Mouse (Mus musculus) embryonic facial prominence, embryonic 11.5 days (tissue): ENCODE measurements around the gene Ccdc7a. TPM values are rescaled to one million over a fixed set of nuclear protein-coding genes. Genes with fewer than 3 reads are reported as not detected.

ENCODE experiments used
- ATAC-seq: fragments of 200-750 bp; cut with Nextera tagmentation; replicated peaks from 2 replicates; pipeline ENCODE4 v1.8.0; 2017; ENCODE audit warnings: low read depth; ENCODE audit not compliant: insufficient number of reproducible peaks, low FRiP score, low TSS enrichment
- DNase-seq: peaks from one replicate; pipeline ENCODE4 v3.0.0-alpha.2; 2015; ENCODE audit warnings: low spot score
- H3K27ac ChIP-seq: fragments of 300-500 bp; sonication (generic); replicated peaks from 2 replicates; pipeline ENCODE4 v1.5.1; 2014; ENCODE audit warnings: mild to moderate bottlenecking, low read depth, low read length, control low read depth
- H3K27me3 ChIP-seq: fragments of 300-500 bp; sonication (generic); 2 replicates; pipeline ENCODE4 v1.6.1; 2014; ENCODE audit warnings: mild to moderate bottlenecking, low read length, moderate library complexity, mixed read lengths; ENCODE audit not compliant: control insufficient read depth, insufficient read depth
- H3K36me3 ChIP-seq: fragments of 300-500 bp; sonication (generic); replicated peaks from 2 replicates; pipeline ENCODE4 v1.6.1; 2014; ENCODE audit warnings: low read depth, mild to moderate bottlenecking, low read length, moderate library complexity, mixed read lengths; ENCODE audit not compliant: control insufficient read depth, insufficient read depth
- H3K4me1 ChIP-seq: fragments of 300-500 bp; sonication (generic); 2 replicates; pipeline ENCODE4 v1.6.1; 2014; ENCODE audit warnings: low read length, mixed read lengths; ENCODE audit not compliant: control insufficient read depth, insufficient read depth
- H3K4me2 ChIP-seq: fragments of 300-500 bp; sonication (generic); 2 replicates; pipeline ENCODE4 v1.6.1; 2014; ENCODE audit warnings: low read depth, mild to moderate bottlenecking, control low read depth, low read length, moderate library complexity
- H3K4me3 ChIP-seq: fragments of 300-500 bp; sonication (generic); 2 replicates; pipeline ENCODE4 v1.5.1; 2014; ENCODE audit warnings: low read depth, low read length, control low read depth
- H3K9ac ChIP-seq: fragments of 300-500 bp; sonication (generic); replicated peaks from 2 replicates; pipeline ENCODE4 v1.6.1; 2014; ENCODE audit warnings: mild to moderate bottlenecking, control low read depth, low read length
- H3K9me3 ChIP-seq: fragments of 300-500 bp; sonication (generic); replicated peaks from 2 replicates; pipeline ENCODE4 v1.6.1; 2016; ENCODE audit warnings: mild to moderate bottlenecking, low read length, inconsistent platforms, mixed read lengths; ENCODE audit not compliant: control insufficient read depth
- WGBS: fragments of 180-500 bp; shearing (Covaris S2); extraction: QIAGEN DNeasy Blood & Tissue Kit; methylation state at CpG from one replicate; pipeline ENCODE4 v1.1.7; 2014; 5-methylcytosine and 5-hydroxymethylcytosine counted together
- polyA plus RNA-seq: library from polyadenylated mRNA; unstranded; fragments of >200 nt; fragmentation: Nextera tagmentation; extraction: Ambion mirVana; gene quantifications from 2 replicates; pipeline ENCODE4 v1.2.1, GENCODE M21; 2014

Gene Ccdc7a
- polyA plus RNA-seq, 1 experiment from 2014 or later = not detected

DNA sequence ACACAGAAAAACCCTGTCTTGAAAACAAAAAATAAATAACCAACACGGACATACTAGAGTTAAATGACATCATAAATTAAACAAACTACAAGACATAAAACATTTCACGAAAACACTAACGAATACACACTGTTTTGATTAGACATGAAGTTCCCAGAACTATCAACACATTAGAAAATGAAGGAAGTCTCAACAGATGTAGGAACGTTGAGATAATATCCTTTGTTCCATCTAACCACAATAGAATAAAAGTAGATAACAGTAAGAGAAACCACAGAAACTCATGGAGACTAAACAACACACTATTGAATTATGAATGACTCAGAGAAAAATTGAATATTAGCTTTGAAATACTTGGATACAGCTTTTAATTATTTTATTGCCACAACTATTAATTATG lies 252.8 kb downstream of the Ccdc7a start:
- no peak overlapping the region for H3K9ac ChIP-seq
- H3K4me1 ChIP-seq = no peaks in the 10 kb centered on the region
- no peak overlapping the region for H3K27ac ChIP-seq
- H3K9me3 ChIP-seq = no peaks in the 10 kb centered on the region
- H3K27me3 ChIP-seq = no peaks in the 10 kb centered on the region
- DNase-seq = no peak
- no peak overlapping the region for H3K4me2 ChIP-seq
- no peak for ATAC-seq
- 79% methylated on average over 4 of the region's 4 CpGs for WGBS
- H3K36me3 ChIP-seq = no peaks in the 10 kb centered on the region
- H3K4me3 ChIP-seq = no peak overlapping the region

DNA sequence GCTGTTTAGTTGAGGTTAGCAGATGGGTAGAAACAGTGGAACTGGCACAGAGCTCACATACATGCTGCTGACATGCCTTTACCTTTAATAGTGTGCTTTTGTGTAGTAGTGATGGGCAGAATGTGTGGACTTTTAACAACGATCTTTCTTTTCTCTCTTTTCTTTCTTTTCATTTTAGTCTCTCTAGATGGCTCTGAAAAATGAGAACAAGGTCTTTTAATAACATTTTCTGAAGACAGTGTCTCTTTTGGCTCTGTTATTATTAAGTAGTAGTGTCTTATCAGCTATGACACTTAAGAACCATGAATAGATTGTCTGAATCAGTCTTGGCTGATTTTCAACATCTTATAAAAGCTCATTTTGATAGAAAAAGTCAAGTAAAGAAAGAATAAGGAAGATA lies 266.7 kb downstream of the Ccdc7a start, which contains the start of gene Gm3952:
Gm3952 (minus strand) TSS at position 101 of the 400 bp plus-strand sequence.
- Histone ChIP-seq H3K4me3 (no peak within 1 kb of the TSS), H3K27me3 (no peaks in the 10 kb centered on the region), H3K4me1 (no peaks in the 10 kb centered on the region), H3K9me3 (no peaks in the 10 kb centered on the region), H3K36me3 (no peaks in the 10 kb centered on the region), H3K9ac (no peak within 1 kb of the TSS), H3K4me2 (no peak within 1 kb of the TSS), H3K27ac (no peak within 1 kb of the TSS)
- ATAC-seq (no peak), DNase-seq (no peak)
- WGBS = 83% methylated on average over 1 of the region's 1 CpGs

DNA sequence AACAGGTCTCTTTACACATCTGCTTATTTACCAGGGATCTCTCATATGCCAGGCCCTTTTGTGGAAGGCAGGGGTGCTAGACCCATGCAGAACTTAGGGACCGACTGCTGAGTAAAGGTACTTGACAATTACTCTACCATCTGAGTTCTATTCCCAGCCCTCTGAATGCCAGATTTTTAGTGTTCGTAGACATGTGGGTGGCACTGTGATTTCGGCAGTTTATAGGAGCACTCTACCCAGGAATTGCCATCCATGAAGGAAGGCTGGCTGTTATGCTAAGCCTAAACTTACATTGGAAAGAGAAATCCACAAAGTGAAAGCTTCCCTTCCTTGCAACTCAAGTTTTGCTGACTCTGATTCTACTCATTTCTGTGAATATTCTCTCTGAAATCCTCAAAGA lies 329.6 kb downstream of the Ccdc7a start:
- Histone ChIP-seq H3K36me3 (no peaks in the 10 kb centered on the region), H3K4me1 (no peaks in the 10 kb centered on the region)
- 95% methylated on average over 3 of the region's 3 CpGs for WGBS

DNA sequence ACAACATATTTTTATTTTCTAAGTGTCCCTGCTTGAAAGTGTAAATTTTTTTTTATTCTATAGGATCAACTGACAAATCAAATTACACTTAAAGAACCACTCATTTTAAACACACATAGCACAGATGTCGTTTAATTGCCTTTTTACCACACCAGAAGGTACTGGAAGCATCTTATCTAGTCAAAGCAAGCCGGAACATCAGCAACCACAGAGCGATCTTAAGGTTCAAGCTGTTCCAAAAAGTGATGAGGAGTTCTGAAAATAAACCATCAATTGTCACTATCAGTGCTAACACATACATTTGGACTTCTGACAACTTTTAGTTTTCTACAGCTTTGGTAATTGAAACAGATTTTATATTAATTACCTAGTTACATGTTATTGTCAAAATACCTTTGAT lies 331.2 kb downstream of the Ccdc7a start:
- Histone ChIP-seq H3K4me3 (no peak overlapping the region), H3K4me2 (no peak overlapping the region), H3K9me3 (no peaks in the 10 kb centered on the region), H3K27me3 (no peaks in the 10 kb centered on the region), H3K9ac (no peak overlapping the region), H3K27ac (no peak overlapping the region), H3K4me1 (no peaks in the 10 kb centered on the region), H3K36me3 (no peaks in the 10 kb centered on the region)
- ATAC-seq (no peak), DNase-seq (no peak)
- 96% methylated on average over 3 of the region's 3 CpGs for WGBS

More for the DNA sequence above, 329.6 kb downstream of the Ccdc7a start:
- ATAC-seq (no peak), DNase-seq (no peak)
- Histone ChIP-seq H3K4me2 (no peak overlapping the region), H3K27ac (no peak overlapping the region), H3K9me3 (no peaks in the 10 kb centered on the region), H3K4me3 (no peak overlapping the region), H3K9ac (no peak overlapping the region), H3K27me3 (no peaks in the 10 kb centered on the region)

DNA sequence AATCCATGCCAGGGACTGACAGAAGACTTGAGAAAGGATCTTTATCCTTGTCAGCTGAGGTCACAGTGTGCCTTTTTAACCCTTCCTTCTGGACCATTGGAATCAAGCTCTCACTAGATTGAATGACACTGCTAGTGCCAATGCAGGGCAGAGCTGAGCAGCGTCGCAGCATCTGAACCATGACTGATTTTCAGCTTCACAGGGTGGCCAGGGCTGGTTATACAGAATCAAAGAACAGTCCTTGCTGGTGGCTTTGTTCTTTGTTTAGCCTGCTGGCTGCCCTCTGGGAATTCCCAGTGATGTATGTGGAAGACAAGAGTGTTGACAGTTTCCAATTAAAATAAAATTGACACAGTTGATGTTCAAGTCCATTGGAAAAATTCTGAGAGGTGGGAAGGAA lies 333.1 kb downstream of the Ccdc7a start:
- DNase-seq = no peak
- H3K4me1 ChIP-seq = no peaks in the 10 kb centered on the region
- 44% methylated on average over 2 of the region's 2 CpGs for WGBS
- no peak overlapping the region for H3K4me2 ChIP-seq
- no peak; the same call in 1 of the 2 replicates for ATAC-seq
- H3K9ac ChIP-seq = no peak overlapping the region
- no peaks in the 10 kb centered on the region for H3K36me3 ChIP-seq
- H3K9me3 ChIP-seq = no peaks in the 10 kb centered on the region
- H3K4me3 ChIP-seq = no peak overlapping the region
- H3K27me3 ChIP-seq = no peaks in the 10 kb centered on the region
- H3K27ac ChIP-seq = no peak overlapping the region

DNA sequence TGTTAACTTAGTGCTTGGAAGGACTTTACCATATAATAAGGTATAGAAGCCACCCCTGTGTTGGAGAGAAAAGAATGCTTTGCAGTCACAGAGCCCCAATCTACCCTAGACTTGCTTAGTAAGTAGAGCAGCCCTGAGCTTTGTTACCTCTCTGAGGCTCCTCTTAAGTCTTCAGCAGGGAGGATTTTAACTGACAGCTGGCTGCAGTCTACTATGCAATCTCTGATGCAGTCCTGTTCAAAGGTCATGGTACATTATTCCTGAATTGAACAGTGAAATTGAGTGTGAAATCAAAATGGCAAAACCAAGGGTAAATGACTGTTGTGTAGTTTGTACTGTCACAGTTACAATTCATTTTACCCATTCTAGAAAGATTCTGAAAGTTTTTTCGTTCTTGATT lies 338.1 kb downstream of the Ccdc7a start:
- Histone ChIP-seq H3K27me3 (no peaks in the 10 kb centered on the region), H3K27ac (no peak overlapping the region), H3K4me2 (no peak overlapping the region), H3K9ac (no peak overlapping the region), H3K4me3 (no peak overlapping the region), H3K36me3 (peaks cover 4% of the 10 kb centered on the region; the same call in 1 of the 2 replicates), H3K4me1 (no peaks in the 10 kb centered on the region), H3K9me3 (no peaks in the 10 kb centered on the region)
- 95% methylated on average over 1 of the region's 1 CpGs for WGBS
- no peak for DNase-seq
- ATAC-seq = no peak

DNA sequence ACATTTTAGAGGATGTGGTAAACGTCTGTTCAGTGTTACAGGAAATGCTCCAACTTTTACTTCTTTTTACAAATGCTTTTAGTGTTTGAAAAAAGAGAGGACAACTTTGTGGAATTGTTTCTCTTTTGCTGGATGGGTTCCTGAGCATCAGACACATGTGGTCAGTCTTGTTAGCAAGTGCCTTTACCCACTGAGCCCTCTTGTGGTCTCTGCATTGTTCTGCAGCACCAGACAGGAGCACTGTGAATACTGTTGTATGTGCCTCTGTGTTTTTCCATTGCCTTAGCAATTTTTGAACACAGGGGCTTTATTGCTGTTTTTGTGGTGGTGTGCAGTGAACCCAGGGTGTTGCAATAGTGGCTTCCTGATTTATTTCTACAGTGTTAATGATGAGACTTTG lies 340.5 kb downstream of the Ccdc7a start:
- no peak overlapping the region for H3K27ac ChIP-seq
- H3K9ac ChIP-seq = no peak overlapping the region
- no peak overlapping the region for H3K4me3 ChIP-seq
- H3K27me3 ChIP-seq = no peaks in the 10 kb centered on the region
- no peak overlapping the region for H3K4me2 ChIP-seq
- ATAC-seq = no peak
- WGBS = 59% methylated on average over 1 of the region's 1 CpGs
- no peaks in the 10 kb centered on the region for H3K4me1 ChIP-seq
- DNase-seq = peak; percentile 49
- H3K36me3 ChIP-seq = peaks cover 4% of the 10 kb centered on the region; the same call in 1 of the 2 replicates
- H3K9me3 ChIP-seq = no peaks in the 10 kb centered on the region

DNA sequence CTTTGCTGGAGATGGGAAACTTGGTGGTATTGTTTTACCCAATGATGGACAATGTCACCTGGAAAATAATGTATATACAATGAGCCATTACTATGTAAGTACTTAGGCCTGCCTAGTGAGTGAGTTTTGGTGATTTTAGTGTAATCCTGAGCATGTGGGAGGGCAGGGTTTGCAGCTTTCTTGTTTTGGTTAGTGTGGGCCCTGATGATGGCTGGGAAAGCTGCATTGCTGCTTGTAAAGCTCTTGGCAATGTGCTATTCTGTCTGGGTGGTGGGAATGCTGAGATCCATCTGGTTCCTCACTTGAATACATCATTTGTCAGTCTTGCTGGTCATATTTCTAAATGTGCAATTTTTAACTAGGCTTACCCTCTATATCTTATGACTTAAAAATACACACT lies 349.1 kb downstream of the Ccdc7a start:
- H3K9ac ChIP-seq = no peak overlapping the region
- no peaks in the 10 kb centered on the region for H3K9me3 ChIP-seq
- no peaks in the 10 kb centered on the region for H3K4me1 ChIP-seq
- peaks cover 8% of the 10 kb centered on the region for H3K36me3 ChIP-seq
- no peak overlapping the region for H3K4me3 ChIP-seq
- DNase-seq (no peak), ATAC-seq (no peak)
- no peak overlapping the region for H3K27ac ChIP-seq
- no peaks in the 10 kb centered on the region for H3K27me3 ChIP-seq
- no peak overlapping the region for H3K4me2 ChIP-seq
